Mouse (Mus musculus): Measurements from ENCODE around the gene Cul4b.

The Cul4b gene

DNA sequence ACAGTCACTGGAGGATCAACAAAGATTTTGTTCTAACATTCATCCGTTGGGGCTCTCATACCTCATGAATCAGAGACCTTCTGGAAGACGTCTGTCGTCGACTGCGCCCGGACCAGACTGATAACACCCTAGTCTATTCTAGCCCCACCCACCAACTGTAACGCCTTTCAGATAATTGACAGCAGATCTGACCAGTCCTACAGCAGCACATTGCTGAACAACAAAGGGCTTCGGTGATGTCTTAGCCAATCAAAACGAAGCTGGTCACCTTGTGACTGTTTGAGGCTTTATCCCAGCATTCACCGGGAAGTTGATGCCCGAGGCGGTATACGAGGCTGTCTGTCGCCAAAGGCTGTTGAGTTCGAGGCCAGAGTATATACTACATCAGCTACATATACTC, at the start of gene Cul4b:
TSS of gene Cul4b (minus strand) at position 119 of the 400 bp plus-strand sequence.
- 94% methylated on average over 15 of the region's 15 CpGs for WGBS

DNA sequence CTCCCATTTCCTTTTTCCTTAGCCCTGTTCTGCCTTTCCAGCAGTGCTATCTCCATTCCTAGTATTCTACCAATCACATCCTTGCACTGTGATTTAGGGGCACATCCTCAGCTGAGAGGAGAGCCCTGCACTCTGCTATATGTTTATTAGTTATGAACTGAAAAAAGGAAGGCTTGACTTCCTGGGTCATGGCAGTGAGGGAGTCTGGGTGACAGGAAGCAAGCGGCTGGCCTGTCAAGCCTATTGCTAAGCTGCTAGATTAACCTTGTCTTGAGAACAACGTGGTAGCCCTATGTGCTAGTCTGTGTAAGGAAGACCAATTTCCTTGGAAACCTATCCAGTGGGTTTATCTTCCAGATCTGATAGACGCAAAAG, 25.0 kb upstream of the Cul4b start:
- WGBS = 3% methylated on average over 3 of the region's 3 CpGs

DNA sequence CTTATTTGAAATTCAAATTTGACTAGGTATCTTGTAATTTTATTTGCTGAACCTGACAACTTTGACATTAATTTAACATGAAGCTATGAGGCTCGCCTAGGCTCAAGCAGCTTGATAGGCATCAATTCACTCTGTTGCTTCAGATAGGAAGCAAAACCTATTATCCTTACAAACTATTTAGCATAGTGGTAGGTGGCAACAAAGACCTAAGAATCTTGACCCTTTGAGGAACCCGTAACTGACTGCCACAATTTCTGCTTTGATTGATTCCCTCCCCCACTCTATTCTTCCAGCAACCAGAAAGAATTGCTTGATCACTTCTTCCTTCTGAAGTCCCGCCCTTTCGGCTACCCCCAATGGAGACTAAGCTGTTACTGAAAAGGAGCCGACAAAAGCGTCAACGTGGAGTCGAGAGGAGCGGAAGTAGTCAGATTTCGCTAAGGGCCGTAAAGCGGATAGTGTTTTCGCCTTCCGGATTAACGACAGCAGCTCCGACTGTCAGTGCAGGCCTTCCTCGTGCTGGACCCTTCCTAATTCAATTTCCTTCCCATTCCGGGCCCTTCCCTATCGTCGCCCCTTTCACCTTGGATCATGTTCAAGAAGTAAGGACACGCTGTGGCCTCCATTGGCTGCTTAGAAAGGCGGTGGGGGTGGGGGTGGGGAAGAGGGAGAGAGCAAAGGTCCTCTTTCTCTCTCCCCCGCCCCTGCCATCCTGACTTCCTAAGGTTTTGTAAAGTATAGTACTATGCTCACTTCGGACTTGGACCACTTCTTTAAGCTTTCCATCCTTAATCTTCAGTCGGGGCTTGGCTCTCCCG, 24.4 kb upstream of the Cul4b start, which contains the start of gene Mcts1:
TSS of gene Mcts1 (plus strand) at position 402 of the 818 bp plus-strand sequence.
- 6% methylated on average over 26 of the region's 26 CpGs for WGBS

DNA sequence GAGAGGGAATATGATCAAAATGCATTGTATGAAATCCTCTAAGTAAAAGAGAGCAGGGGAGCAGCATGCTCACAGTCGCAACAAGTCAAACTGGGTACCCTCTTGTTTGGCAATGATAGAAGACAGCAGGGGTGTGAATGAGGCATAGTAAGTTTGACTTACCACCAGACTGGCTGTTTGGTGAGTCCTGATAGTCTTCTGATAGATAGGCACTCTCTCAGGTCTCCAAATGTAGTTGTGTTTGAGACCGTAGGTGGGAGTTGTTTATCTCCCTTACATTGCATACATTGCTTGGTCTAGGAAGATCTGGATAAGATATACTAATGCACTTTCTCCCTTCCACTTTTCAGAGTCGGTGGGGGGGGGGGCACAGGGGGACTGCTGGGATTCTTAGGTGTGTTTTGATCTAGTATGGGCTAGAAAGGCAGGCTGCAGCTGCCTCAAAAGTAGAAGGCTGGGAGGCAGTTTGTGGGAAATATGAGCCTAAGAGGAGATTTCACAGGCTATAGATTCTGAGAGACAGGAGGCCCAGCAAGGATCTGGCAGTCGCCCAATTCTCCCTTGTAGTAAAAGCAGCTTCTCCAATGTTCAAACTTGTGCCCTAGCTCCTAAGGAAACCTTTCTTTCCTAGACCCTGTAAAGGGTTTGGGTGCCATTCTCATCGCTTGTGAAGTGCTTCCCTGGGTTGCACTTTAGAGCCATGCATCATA, 17.3 kb upstream of the Cul4b start:
- WGBS = 70% methylated on average over 5 of the region's 5 CpGs

DNA sequence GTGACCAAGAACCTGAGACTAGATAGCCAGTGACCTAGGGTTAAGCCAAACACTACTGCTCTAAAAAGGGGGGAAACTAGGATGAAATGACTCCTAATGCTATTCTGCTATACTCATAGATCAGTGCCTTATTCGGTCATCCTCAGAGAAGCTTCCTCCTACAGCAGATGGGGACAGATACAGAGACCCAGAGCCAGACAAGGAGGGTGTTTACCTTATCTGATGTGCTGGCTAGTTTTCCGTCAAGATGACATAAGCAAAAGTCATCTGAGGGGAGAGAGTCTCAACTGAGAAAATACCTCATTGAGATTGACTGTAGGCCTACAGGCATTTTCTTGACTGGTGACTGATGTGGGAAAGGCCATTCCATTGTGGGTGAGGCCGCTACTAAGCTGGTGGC, 15.8 kb upstream of the Cul4b start:
- WGBS = 97% methylated on average over 3 of the region's 3 CpGs

DNA sequence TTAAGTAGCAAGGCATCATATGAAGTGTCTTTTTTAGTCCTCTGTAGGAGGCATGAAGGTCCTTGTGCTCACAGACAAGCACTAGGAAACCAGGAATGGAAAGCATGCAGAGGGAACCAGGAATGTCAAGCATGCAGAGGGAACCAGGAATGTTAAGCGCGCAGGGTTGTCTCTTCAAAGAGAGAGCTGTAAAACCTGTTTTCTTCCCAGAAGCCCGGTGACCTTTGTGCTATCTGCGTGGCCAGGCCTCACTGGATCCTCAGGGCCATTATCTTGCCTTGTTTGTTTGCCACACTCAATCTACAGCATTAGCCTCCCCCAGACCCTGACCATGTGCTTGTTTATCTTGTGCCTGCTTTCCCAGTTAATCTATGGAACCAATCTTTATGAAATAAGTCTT, 13.8 kb upstream of the Cul4b start:
- 83% methylated on average over 4 of the region's 4 CpGs for WGBS

DNA sequence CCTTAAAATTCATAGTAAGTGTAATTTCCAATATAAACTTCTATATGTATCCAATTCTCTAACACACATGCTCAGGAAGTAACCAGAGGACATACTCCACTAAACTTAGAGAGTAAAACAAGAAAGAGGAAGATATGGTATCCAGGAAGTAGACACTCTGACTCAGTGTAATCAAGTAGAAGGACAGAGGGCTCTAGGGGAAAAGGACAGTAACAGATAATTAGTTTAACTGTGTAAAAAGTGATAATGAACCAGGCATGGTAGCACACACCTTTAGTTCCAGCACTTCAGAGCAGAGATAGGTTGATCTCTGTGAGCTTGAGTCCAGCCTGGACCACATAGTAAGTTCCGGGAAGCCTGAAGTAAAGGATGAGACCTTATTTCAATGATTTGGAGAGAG, 5.1 kb upstream of the Cul4b start:
- 84% methylated on average over 1 of the region's 1 CpGs for WGBS

DNA sequence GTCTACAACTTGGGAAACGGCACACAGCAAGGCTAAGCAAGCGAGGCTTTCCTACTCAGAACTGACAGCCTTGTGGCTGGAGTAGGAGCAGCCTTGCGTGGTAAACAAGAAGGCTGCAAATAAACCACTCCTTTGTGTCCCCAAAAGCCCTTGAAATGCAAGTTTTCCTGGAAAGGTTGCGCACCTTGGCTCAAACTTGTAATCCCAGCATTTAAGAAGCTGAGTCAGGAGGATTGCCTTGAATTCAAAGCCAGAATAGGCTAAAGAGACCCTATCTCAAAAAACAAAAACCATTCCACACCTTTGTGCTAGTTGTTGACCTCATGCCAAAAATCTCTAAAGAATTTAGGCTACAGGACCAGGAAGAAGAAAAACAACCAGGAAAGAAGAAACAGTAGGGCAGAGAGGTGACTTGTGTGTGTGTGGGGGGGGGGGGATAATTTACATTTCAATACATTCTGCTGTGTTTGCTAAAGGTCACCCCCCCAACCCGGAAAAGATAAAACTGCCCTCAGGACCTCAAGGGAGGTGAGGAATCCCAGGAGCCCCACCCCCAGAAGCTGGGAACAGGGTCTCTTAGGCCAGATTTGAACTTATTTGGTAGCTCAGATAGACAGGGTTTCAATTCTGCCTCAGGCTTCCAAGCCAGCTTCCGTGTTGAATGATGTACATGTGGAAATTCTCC, 9.3 kb downstream of the Cul4b start:
- 87% methylated on average over 6 of the region's 6 CpGs for WGBS

DNA sequence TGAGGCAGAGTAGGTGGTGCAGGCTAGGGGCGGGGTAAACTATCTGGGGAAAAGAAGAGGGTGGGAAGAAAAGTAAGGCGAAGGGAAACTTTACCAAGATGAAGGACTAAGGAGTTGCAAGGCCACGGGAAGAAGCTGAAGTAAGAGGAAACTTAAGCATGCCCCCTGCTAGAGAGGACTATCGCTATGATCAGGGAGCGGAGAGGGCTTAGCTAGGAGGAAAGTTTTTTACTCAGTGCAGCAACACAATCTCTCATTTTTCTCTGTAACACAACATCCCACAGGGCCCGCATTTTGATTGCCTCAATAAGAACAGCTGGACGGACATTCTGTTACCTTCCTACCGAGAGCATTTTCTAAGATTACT, 10.8 kb downstream of the Cul4b start:
- WGBS = 4% methylated on average over 7 of the region's 8 CpGs

DNA sequence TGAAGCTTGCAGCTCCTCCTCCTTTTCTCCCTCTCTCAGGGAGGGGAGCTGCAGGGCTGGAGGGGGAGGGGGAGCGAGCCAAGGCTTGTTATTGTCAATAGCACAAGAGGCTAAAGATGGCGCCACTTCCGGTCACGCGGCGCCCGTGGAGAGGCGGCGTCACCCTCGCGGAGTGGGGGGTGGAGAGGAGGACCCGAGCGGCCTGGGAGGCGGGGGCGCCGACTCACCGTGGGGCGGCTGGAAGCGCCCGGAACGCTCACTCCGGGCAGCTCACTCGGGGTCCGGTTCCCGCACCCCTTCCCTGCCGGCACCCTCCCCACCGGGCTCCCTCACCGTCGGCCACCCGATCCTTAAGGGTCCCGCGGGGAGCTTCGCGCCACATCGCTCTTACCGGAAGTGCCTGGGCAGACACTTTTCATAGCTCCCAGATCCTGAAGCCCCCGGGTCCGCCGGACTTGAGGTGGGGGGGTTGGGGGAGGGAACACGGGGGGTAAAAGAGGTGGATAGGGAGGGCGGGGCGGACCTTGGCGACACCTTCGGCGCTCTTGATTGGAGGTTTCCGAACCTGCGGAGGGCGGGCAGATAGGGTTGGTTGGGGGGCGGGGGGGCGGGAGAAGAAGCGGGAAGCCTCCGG, 11.3 kb downstream of the Cul4b start:
- WGBS = 8% methylated on average over 47 of the region's 52 CpGs

DNA sequence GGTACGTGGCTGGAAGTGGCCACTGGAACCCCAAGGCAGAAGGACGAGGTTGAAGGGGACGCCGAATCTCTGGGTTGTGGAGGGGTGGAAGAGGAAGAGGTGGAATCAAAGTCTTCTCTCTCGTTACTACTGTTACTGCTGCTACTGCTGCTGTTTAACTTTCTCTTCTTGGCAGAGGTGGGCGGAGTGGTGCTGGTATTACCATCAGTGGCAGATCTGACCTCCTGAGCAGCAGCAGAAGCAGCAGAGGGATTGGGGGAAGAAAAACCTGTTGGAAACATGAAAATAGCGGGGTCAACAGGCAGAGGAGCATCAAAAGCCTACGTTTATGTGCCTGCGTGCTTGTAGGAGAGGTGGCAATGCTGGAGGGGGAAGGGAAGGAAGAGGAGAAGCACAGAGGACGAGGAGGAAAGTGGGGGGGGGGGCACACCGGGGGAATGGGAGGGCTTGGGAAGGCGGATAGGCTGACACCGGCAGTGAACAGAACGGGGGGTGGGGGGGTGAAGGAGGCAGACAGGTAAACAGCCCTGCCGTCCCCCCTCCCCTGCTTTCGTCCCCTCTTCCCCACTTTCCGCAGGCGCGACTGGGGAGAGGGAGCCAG, 12.0 kb downstream of the Cul4b start:
- WGBS = 8% methylated on average over 7 of the region's 19 CpGs

DNA sequence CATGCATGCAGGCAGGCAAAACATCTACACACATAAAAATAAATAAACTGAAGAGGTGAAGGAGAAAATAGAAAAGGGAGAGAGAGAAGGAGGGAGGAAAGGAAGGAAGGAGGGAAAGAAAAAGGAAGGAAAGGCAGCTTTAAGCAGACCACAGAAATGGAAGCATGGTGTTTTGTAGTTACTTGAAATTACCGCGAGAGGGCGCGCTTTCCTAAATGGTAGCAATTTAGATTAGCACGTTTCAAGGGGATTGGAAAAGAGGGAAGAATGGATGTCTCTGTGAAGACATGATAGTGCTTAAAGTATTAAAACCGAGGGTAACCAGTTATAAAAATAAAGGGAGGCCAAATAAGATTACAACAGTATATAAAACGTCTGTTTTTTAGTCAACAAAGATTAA, 61.4 kb downstream of the Cul4b start:
- 1% methylated on average over 7 of the region's 7 CpGs for WGBS

DNA sequence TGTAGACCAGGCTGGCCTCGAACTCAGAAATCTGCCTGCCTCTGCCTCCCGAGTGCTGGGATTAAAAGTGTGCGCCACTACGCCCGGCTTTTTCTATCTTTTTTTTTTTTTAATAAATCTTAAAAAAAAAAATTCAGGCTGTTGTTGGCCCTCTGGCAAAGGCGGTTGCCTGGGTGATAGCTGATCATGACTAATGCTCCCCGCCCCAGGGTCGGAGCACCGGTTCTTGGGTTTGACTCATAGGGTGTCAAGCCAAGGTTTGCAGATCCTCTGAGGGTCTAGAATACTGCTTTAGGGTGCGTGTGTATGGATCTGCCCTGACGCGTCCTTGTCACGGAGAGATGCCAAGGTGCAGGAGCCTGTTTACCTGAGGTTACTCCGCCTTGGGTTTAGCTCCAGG, 71.2 kb downstream of the Cul4b start:
- WGBS = 92% methylated on average over 14 of the region's 14 CpGs

DNA sequence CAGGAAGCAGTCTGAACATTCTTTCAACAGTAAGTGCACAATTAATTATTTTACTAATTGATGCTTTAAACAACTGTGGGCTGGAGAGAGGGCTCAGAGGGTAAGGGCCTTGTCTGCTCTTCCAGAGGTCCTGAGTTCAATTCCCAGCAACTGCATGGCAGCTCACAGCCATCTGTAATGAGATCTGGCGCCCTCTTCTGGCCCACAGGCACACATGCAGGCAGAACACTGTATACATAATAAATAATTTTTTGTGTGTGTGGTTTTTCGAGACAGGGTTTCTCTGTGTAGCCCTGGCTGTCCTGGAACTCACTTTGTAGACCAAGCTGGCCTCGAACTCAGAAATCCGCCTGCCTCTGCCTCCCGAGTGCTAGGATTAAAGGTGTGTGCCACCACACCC, 73.8 kb downstream of the Cul4b start:
- WGBS = 72% methylated on average over 5 of the region's 5 CpGs

DNA sequence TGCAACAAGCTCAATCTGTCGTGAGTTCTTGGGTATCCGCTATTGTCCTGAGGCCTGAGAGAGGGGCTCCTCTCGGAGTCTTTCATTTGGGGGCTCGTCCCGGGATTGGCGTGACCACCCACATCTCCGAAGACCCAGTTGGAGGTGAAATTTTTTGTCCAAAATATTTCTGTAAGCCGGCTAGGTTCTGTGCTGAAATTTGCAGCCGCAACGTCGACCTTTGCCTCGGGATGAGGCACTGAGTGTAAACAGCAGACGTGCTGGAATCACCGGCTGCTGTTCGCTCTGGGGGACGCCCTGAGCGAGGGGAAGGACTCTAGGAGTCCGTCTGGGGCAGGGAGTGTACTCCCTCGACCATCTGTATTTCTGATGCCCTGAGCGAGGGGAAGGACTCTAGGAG, 90.5 kb downstream of the Cul4b start:
- WGBS = 27% methylated on average over 20 of the region's 20 CpGs
